Mouse (Mus musculus): ENCODE measurements around the gene Ctnna2. TPM values are rescaled to one million over a fixed set of nuclear protein-coding genes. Genes with fewer than 3 reads are reported as not detected.

The Ctnna2 gene
- polyA plus RNA-seq, 1 experiment, result 0.11 TPM

DNA sequence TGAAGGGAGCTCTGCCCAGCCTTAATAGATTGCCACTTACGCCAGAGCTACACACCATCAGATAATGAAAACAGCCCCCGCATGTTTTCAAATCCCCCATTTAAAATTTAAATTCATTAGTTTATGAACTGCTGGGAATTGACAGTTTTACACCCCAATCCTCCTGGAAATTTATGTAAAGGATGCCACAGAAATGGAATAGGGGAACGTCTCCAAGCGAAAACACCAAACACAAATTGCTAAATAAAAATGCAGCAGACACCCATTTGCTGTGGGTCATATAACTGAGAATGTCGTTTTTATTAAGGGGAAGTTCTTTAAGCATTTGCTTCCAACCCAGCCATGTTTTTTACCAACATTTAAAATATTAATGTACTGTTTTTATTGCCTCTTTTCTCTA is 538.4 kb downstream of the Ctnna2 start:
- WGBS, result 77% methylated on average over 5 of the region's 5 CpGs
- Histone ChIP-seq H3K36me3 (ENCODE audit: control insufficient read depth, insufficient read depth, low read length) (no peaks in the 10 kb centered on the region), H3K27me3 (ENCODE audit: control insufficient read depth, insufficient read depth, low read length) (no peaks in the 10 kb centered on the region), H3K27ac (ENCODE audit: insufficient read depth, low read depth, low read length) (no peak overlapping the region), H3K4me3 (ENCODE audit: low read depth, low read length) (no peak overlapping the region), H3K4me1 (ENCODE audit: control insufficient read depth, insufficient read depth, insufficient read length, low read length) (no peaks in the 10 kb centered on the region)
- TF ChIP-seq POLR2A (IDR thresholded peaks at IDR 0.05; ENCODE audit: low read depth, low read length), result no peak
- no peak for TF ChIP-seq CTCF (IDR thresholded peaks at IDR 0.05; ENCODE audit: extremely low read depth, insufficient read length, insufficient replicate concordance, low read depth, low read length)

DNA sequence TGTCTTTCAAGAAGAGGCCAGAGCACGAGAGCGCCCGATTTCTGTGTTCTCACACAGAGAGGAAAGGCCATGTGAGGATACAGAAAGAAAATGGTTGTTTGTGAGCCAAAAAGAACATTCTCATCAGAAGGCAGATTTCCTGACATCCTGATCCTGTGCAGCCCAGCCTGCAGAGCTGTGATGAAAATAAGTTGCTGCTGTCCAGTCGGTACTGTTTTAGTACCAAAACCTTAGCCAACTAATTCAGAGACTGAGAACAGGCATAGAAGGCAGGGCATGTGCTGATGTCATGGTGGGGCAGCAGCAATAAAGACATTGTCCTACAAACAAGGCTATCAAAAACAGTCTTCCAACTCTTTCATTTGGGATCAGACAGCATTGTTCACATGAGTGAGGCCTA is 549.1 kb downstream of the Ctnna2 start:
- 82% methylated on average over 4 of the region's 4 CpGs for WGBS
- Histone ChIP-seq H3K4me1 (ENCODE audit: control insufficient read depth, insufficient read depth, insufficient read length, low read length) (no peaks in the 10 kb centered on the region), H3K36me3 (ENCODE audit: control insufficient read depth, insufficient read depth, low read length) (no peaks in the 10 kb centered on the region), H3K27me3 (ENCODE audit: control insufficient read depth, insufficient read depth, low read length) (no peaks in the 10 kb centered on the region), H3K27ac (ENCODE audit: insufficient read depth, low read depth, low read length) (no peak overlapping the region), H3K4me3 (ENCODE audit: low read depth, low read length) (no peak overlapping the region)
- TF ChIP-seq POLR2A (IDR thresholded peaks at IDR 0.05; ENCODE audit: low read depth, low read length) (no peak), CTCF (IDR thresholded peaks at IDR 0.05; ENCODE audit: extremely low read depth, insufficient read length, insufficient replicate concordance, low read depth, low read length) (no peak)

DNA sequence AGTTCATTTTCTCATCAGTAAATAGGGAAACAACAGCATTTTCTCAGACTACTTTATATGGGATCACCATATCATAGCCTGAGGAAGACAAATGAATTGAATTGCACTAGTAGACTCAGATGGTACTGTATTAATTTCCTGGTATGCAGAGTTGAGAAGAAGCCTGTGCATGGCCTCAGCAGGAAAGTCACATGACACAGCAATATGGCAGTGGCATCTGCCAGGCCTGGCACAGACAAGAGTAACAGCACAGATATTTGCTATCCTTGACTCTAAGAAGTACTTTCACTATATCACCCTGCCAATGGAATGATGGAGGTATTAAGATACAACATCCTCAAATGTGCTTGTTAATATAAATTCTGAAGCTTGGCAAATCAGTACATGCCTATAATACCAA is 553.8 kb downstream of the Ctnna2 start:
- Histone ChIP-seq H3K27me3 (ENCODE audit: control insufficient read depth, insufficient read depth, low read length) (no peaks in the 10 kb centered on the region), H3K36me3 (ENCODE audit: control insufficient read depth, insufficient read depth, low read length) (no peaks in the 10 kb centered on the region)
- TF ChIP-seq CTCF (IDR thresholded peaks at IDR 0.05; ENCODE audit: extremely low read depth, insufficient read length, insufficient replicate concordance, low read depth, low read length) (no peak), POLR2A (IDR thresholded peaks at IDR 0.05; ENCODE audit: low read depth, low read length) (no peak)

DNA sequence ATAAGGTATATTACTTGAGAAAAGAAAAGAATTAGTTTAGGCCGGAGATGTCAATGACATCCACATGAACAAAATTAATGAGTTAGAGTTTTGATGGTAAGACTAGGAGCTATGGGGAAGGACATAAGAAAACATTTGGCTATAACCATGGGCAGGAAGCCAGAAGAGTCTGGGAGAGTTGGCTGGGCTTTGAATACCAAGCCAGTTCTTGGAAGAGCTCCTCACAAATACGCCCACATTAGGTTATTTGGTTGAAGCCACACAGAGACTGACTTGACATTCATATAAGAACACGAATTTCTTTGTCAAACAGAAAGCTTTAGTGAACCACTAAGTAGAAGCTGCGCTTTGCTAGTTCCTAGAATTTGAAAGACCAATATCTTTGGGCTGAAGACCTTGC is 554.7 kb downstream of the Ctnna2 start:
- Histone ChIP-seq H3K27me3 (ENCODE audit: control insufficient read depth, insufficient read depth, low read length) (no peaks in the 10 kb centered on the region), H3K27ac (ENCODE audit: insufficient read depth, low read depth, low read length) (no peak overlapping the region), H3K36me3 (ENCODE audit: control insufficient read depth, insufficient read depth, low read length) (no peaks in the 10 kb centered on the region), H3K4me3 (ENCODE audit: low read depth, low read length) (no peak overlapping the region), H3K4me1 (ENCODE audit: control insufficient read depth, insufficient read depth, insufficient read length, low read length) (no peaks in the 10 kb centered on the region)
- WGBS, result 69% methylated on average over 4 of the region's 4 CpGs
- TF ChIP-seq CTCF (IDR thresholded peaks at IDR 0.05; ENCODE audit: extremely low read depth, insufficient read length, insufficient replicate concordance, low read depth, low read length), result no peak
- TF ChIP-seq POLR2A (IDR thresholded peaks at IDR 0.05; ENCODE audit: low read depth, low read length), result no peak

More for the DNA sequence above, 553.8 kb downstream of the Ctnna2 start:
- Histone ChIP-seq H3K4me1 (ENCODE audit: control insufficient read depth, insufficient read depth, insufficient read length, low read length) (no peaks in the 10 kb centered on the region), H3K27ac (ENCODE audit: insufficient read depth, low read depth, low read length) (no peak overlapping the region), H3K4me3 (ENCODE audit: low read depth, low read length) (no peak overlapping the region)

DNA sequence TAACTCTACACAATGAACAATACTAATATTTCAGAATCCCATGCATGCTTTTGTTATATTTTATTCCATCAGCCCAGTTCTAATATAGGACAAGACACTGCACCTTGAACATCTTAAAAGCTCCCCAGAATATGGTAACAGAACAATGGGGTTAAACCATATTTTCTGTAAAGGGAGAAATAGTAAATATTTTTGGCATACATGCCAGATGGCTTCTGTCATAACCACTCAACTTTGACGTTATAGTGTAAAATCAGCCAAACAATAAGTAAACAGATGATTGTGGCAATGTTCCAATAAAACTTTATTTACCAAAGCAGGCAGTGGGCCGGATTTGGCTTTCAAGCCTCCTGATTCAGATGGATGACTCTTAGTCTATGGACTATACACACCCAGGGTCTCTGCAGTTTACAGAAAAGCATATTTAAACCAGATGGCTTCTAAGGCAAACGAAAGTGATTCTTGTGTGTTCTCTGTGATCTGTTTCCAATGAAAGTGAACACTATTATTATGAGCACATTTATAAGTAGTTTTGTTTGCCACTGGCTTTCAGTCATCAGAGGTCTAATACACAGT is 557.8 kb downstream of the Ctnna2 start:
- TF ChIP-seq POLR2A (IDR thresholded peaks at IDR 0.05; ENCODE audit: low read depth, low read length), result no peak
- TF ChIP-seq CTCF (IDR thresholded peaks at IDR 0.05; ENCODE audit: extremely low read depth, insufficient read length, insufficient replicate concordance, low read depth, low read length), result no peak
- no peak overlapping the region for H3K27ac ChIP-seq (ENCODE audit: insufficient read depth, low read depth, low read length)
- 49% methylated on average over 3 of the region's 3 CpGs for WGBS
- H3K27me3 ChIP-seq (ENCODE audit: control insufficient read depth, insufficient read depth, low read length), result no peaks in the 10 kb centered on the region
- H3K4me3 ChIP-seq (ENCODE audit: low read depth, low read length), result no peak overlapping the region
- no peaks in the 10 kb centered on the region for H3K4me1 ChIP-seq (ENCODE audit: control insufficient read depth, insufficient read depth, insufficient read length, low read length)
- H3K36me3 ChIP-seq (ENCODE audit: control insufficient read depth, insufficient read depth, low read length), result no peaks in the 10 kb centered on the region

DNA sequence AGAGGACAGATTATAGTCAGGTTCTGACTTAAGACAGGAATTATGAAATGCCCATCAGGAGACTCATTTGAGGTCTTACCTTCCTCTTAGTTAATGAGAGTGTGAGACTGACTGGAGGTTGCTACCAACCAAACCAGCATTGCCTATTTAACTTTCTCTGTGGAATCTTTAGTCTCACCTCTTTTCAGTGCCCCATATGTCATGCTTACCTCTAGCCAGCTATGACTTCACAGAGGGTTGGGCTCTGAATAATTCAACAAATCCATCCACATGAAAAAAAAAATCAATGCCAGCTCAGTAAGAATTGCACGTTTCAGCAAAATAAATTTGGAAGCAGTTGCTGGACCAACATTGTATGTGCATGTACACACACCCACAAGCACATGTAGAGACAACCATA is 562.5 kb downstream of the Ctnna2 start:
- WGBS, result 38% methylated on average over 1 of the region's 1 CpGs
- no peak for TF ChIP-seq POLR2A (IDR thresholded peaks at IDR 0.05; ENCODE audit: low read depth, low read length)
- no peak overlapping the region for H3K27ac ChIP-seq (ENCODE audit: insufficient read depth, low read depth, low read length)
- H3K27me3 ChIP-seq (ENCODE audit: control insufficient read depth, insufficient read depth, low read length), result no peaks in the 10 kb centered on the region
- no peak overlapping the region for H3K4me3 ChIP-seq (ENCODE audit: low read depth, low read length)
- H3K4me1 ChIP-seq (ENCODE audit: control insufficient read depth, insufficient read depth, insufficient read length, low read length), result no peaks in the 10 kb centered on the region
- H3K36me3 ChIP-seq (ENCODE audit: control insufficient read depth, insufficient read depth, low read length), result no peaks in the 10 kb centered on the region

DNA sequence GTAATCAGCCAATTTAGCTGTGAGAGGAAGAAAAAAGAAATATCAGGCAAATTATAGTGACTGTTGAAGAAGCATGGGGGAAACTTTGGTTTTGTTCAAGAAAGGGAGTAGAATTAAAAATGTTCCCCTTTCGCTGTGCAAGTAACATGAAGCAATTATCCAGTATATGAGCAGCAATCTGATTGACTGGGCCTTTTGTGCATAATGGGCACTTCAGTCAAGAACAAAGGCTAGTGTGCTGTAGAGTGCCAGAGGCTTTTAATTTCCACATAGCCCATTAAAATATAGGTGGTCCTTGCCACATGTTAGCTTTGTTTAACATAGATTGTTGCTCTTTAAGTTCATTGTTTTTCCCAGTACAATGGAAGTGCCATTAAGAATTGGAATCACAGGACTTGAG is 566.0 kb downstream of the Ctnna2 start:
- no peak for TF ChIP-seq POLR2A (IDR thresholded peaks at IDR 0.05; ENCODE audit: low read depth, low read length)
- TF ChIP-seq CTCF (IDR thresholded peaks at IDR 0.05; ENCODE audit: extremely low read depth, insufficient read length, insufficient replicate concordance, low read depth, low read length), result no peak

DNA sequence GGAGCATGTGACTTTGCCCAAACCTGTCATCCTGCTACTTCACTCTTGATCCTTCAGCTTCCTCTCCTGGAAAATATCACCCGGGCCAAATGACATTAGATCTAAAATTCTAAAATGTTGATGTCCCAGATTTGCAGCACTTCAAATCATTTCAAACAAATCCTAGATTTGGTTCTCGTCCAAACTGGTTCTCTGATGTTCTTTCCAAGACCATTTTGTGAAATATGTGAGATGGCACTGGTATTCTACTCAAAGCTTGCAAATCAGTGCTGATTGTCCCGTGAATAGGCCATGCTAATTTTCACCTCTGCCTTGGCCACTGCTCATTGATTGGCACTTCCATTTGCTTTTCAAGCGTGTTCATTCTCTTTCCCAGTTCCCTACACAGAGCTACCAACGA is 571.0 kb downstream of the Ctnna2 start:
- H3K4me3 ChIP-seq (ENCODE audit: low read depth, low read length), result no peak overlapping the region
- no peaks in the 10 kb centered on the region for H3K4me1 ChIP-seq (ENCODE audit: control insufficient read depth, insufficient read depth, insufficient read length, low read length)
- 56% methylated on average over 5 of the region's 5 CpGs for WGBS
- no peaks in the 10 kb centered on the region for H3K36me3 ChIP-seq (ENCODE audit: control insufficient read depth, insufficient read depth, low read length)
- no peak overlapping the region for H3K27ac ChIP-seq (ENCODE audit: insufficient read depth, low read depth, low read length)
- TF ChIP-seq CTCF (IDR thresholded peaks at IDR 0.05; ENCODE audit: extremely low read depth, insufficient read length, insufficient replicate concordance, low read depth, low read length) (no peak), POLR2A (IDR thresholded peaks at IDR 0.05; ENCODE audit: low read depth, low read length) (no peak)
- H3K27me3 ChIP-seq (ENCODE audit: control insufficient read depth, insufficient read depth, low read length), result no peaks in the 10 kb centered on the region

More for the DNA sequence above, 566.0 kb downstream of the Ctnna2 start:
- WGBS, result 91% methylated on average over 1 of the region's 1 CpGs
- no peaks in the 10 kb centered on the region for H3K36me3 ChIP-seq (ENCODE audit: control insufficient read depth, insufficient read depth, low read length)
- no peak overlapping the region for H3K4me3 ChIP-seq (ENCODE audit: low read depth, low read length)
- no peak overlapping the region for H3K27ac ChIP-seq (ENCODE audit: insufficient read depth, low read depth, low read length)
- H3K27me3 ChIP-seq (ENCODE audit: control insufficient read depth, insufficient read depth, low read length), result no peaks in the 10 kb centered on the region
- no peaks in the 10 kb centered on the region for H3K4me1 ChIP-seq (ENCODE audit: control insufficient read depth, insufficient read depth, insufficient read length, low read length)

All from small intestine, adult 2 months (tissue).